Mouse (Mus musculus) lung, embryonic 14.5 days (tissue): ENCODE results near the gene Ubr2. TPM values are rescaled to one million over a fixed set of nuclear protein-coding genes. Genes with fewer than 3 reads are reported as not detected.

ENCODE experiments used
- ATAC-seq: fragments of 200-750 bp; cut with Nextera tagmentation; 2 replicates; pipeline ENCODE4 v1.8.0; 2017; ENCODE audit warnings: mild to moderate bottlenecking, moderate TSS enrichment, moderate library complexity; ENCODE audit not compliant: insufficient read depth
- DNase-seq: peaks from one replicate; pipeline ENCODE4 v3.0.0-alpha.2; 2015
- H3K27ac ChIP-seq: fragments of 300-500 bp; sonication (generic); 2 replicates; pipeline ENCODE4 v1.5.1; 2014; ENCODE audit warnings: low read depth, mild to moderate bottlenecking, moderate library complexity
- H3K27me3 ChIP-seq: fragments of 300-500 bp; sonication (generic); 2 replicates; pipeline ENCODE4 v1.6.1; 2014; ENCODE audit warnings: low read length, control low read depth; ENCODE audit not compliant: insufficient read depth
- H3K36me3 ChIP-seq: fragments of 300-500 bp; sonication (generic); 2 replicates; pipeline ENCODE4 v1.6.1; 2014; ENCODE audit warnings: control low read depth; ENCODE audit not compliant: insufficient read depth
- H3K4me1 ChIP-seq: fragments of 300-500 bp; sonication (generic); 2 replicates; pipeline ENCODE4 v1.6.1; 2014; ENCODE audit warnings: antibody characterized with exemption, control low read depth; ENCODE audit not compliant: insufficient read depth
- H3K4me2 ChIP-seq: fragments of 300-500 bp; sonication (generic); 2 replicates; pipeline ENCODE4 v1.6.1; 2014; ENCODE audit warnings: mild to moderate bottlenecking
- H3K4me3 ChIP-seq: fragments of 300-500 bp; sonication (generic); 2 replicates; pipeline ENCODE4 v1.5.1; 2014; ENCODE audit warnings: low read depth, low read length
- H3K9ac ChIP-seq: fragments of 300-500 bp; sonication (generic); 2 replicates; pipeline ENCODE4 v1.6.1; 2014
- H3K9me3 ChIP-seq: fragments of 300-500 bp; sonication (generic); 2 replicates; pipeline ENCODE4 v1.6.1; 2016; ENCODE audit warnings: low read depth, low read length, control low read depth
- CTCF ChIP-seq: IDR thresholded peaks from 2 replicates; pipeline ENCODE4 v1.5.1; 2016; ENCODE audit warnings: antibody characterized with exemption, low read depth
- WGBS: fragments of 180-500 bp; shearing (Covaris S2); extraction: QIAGEN DNeasy Blood & Tissue Kit; methylation state at CpG from one replicate; pipeline ENCODE4 v1.1.7; 2014; 5-methylcytosine and 5-hydroxymethylcytosine counted together
- polyA plus RNA-seq: library from polyadenylated mRNA; unstranded; fragments of >200 nt; fragmentation: Nextera tagmentation; extraction: Ambion mirVana; gene quantifications from 2 replicates; pipeline ENCODE4 v1.2.1, GENCODE M21; 2014

The Ubr2 gene
- polyA plus RNA-seq, 1 experiment from 2014 or later: 28.6 TPM

- Histone ChIP-seq H3K27me3 (no peaks in the 10 kb centered on the region), H3K4me2 (no peak within 1 kb of the TSS), H3K36me3 (no peaks in the 10 kb centered on the region), H3K9me3 (no peaks in the 10 kb centered on the region), H3K9ac (no peak within 1 kb of the TSS), H3K4me1 (no peaks in the 10 kb centered on the region), H3K27ac (no peak within 1 kb of the TSS), H3K4me3 (no peak within 1 kb of the TSS)
- no peak for TF ChIP-seq CTCF
- ATAC-seq (no peak), DNase-seq (no peak)
- 86% methylated on average over 10 of the region's 10 CpGs for WGBS
Measured at GRCm38 (mm10) chr17:46910186-46910585, 100.2 kb downstream of the Ubr2 start, which contains the start of gene Prph2. TSS of gene Prph2 (plus strand) at chr17:46910459.

- H3K4me1 ChIP-seq: no peaks in the 10 kb centered on the region
- no peaks in the 10 kb centered on the region for H3K36me3 ChIP-seq
- DNase-seq: peak; percentile 89
- H3K27me3 ChIP-seq: no peaks in the 10 kb centered on the region
- no peak overlapping the region for H3K27ac ChIP-seq
- ATAC-seq: peak; percentile 79
- TF ChIP-seq CTCF: peak; percentile 95
- WGBS: 19% methylated on average over 19 of the region's 19 CpGs
- H3K9ac ChIP-seq: no peak overlapping the region
- H3K9me3 ChIP-seq: no peaks in the 10 kb centered on the region
- no peak overlapping the region for H3K4me3 ChIP-seq
- no peak overlapping the region for H3K4me2 ChIP-seq
Measured at GRCm38 (mm10) chr17:46903876-46904490, 106.4 kb downstream of the Ubr2 start.

- ATAC-seq (no peak), DNase-seq (no peak)
- no peak overlapping the region for H3K9ac ChIP-seq
- H3K4me1 ChIP-seq: peaks cover 9% of the 10 kb centered on the region; the same call in 1 of the 2 replicates
- no peak overlapping the region for H3K27ac ChIP-seq
- no peaks in the 10 kb centered on the region for H3K36me3 ChIP-seq
- WGBS: 49% methylated on average over 2 of the region's 2 CpGs
- H3K9me3 ChIP-seq: no peaks in the 10 kb centered on the region
- no peaks in the 10 kb centered on the region for H3K27me3 ChIP-seq
- H3K4me3 ChIP-seq: no peak overlapping the region
- H3K4me2 ChIP-seq: no peak overlapping the region
- no peak for TF ChIP-seq CTCF
Measured at GRCm38 (mm10) chr17:46900941-46901340, 109.4 kb downstream of the Ubr2 start.

GRCm38 (mm10) chr17:46897221-46897950, 113.0 kb downstream of the Ubr2 start:
- Histone ChIP-seq H3K27ac (peak overlapping the region; percentile 60; the same call in 1 of the 2 replicates), H3K4me3 (no peak overlapping the region), H3K9ac (no peak overlapping the region), H3K4me2 (peak overlapping the region; percentile 29; the same call in 1 of the 2 replicates), H3K9me3 (no peaks in the 10 kb centered on the region), H3K4me1 (peaks cover 11% of the 10 kb centered on the region), H3K36me3 (peaks cover 10% of the 10 kb centered on the region; the same call in 1 of the 2 replicates), H3K27me3 (no peaks in the 10 kb centered on the region)
- ATAC-seq: peak; percentile 89
- 22% methylated on average over 13 of the region's 13 CpGs for WGBS
- peak; percentile 76 for DNase-seq
- TF ChIP-seq CTCF: no peak

GRCm38 (mm10) chr17:46895426-46895825, 114.9 kb downstream of the Ubr2 start:
- no peaks in the 10 kb centered on the region for H3K9me3 ChIP-seq
- no peak for ATAC-seq
- no peak overlapping the region for H3K27ac ChIP-seq
- H3K4me1 ChIP-seq: peaks cover 18% of the 10 kb centered on the region
- H3K4me3 ChIP-seq: no peak overlapping the region
- WGBS: 90% methylated on average over 9 of the region's 9 CpGs
- H3K27me3 ChIP-seq: no peaks in the 10 kb centered on the region
- peaks cover 13% of the 10 kb centered on the region; the same call in 1 of the 2 replicates for H3K36me3 ChIP-seq
- H3K9ac ChIP-seq: no peak overlapping the region
- no peak for DNase-seq
- no peak for TF ChIP-seq CTCF
- no peak overlapping the region for H3K4me2 ChIP-seq

GRCm38 (mm10) chr17:46890843-46891594, 119.3 kb downstream of the Ubr2 start:
- Histone ChIP-seq H3K4me2 (peak overlapping the region; percentile 100), H3K36me3 (peaks cover 13% of the 10 kb centered on the region; the same call in 1 of the 2 replicates), H3K9ac (peak overlapping the region; percentile 87), H3K27ac (peak overlapping the region; percentile 83), H3K9me3 (no peaks in the 10 kb centered on the region), H3K4me3 (peak overlapping the region; percentile 93), H3K4me1 (peaks cover 13% of the 10 kb centered on the region), H3K27me3 (no peaks in the 10 kb centered on the region)
- DNase-seq: peak; percentile 39
- ATAC-seq: peak; percentile 23
- 1% methylated on average over 64 of the region's 64 CpGs for WGBS
- TF ChIP-seq CTCF: 0 out of 2 replicates have a peak, but pooled peaks have one; percentile 24
